Mouse (Mus musculus) limb, embryonic 12.5 days (tissue): ENCODE data around the gene Troap. TPM values are rescaled to one million over a fixed set of nuclear protein-coding genes. Genes with fewer than 3 reads are reported as not detected.

Source experiments
- ATAC-seq: fragments of 200-750 bp; cut with Nextera tagmentation; 2 replicates; pipeline ENCODE4 v1.8.0; 2017; ENCODE audit warnings: low read depth, moderate TSS enrichment; ENCODE audit not compliant: insufficient number of reproducible peaks, insufficient read depth, low FRiP score, low TSS enrichment
- H3K27ac ChIP-seq: fragments of 300-500 bp; sonication (generic); 2 replicates; pipeline ENCODE4 v1.5.1; 2016; ENCODE audit warnings: mild to moderate bottlenecking, moderate library complexity
- H3K27me3 ChIP-seq: fragments of 300-500 bp; sonication (generic); 2 replicates; pipeline ENCODE4 v1.6.1; 2016; ENCODE audit warnings: mild to moderate bottlenecking, moderate library complexity
- H3K36me3 ChIP-seq: fragments of 300-500 bp; sonication (generic); 2 replicates; pipeline ENCODE4 v1.6.1; 2016; ENCODE audit warnings: mild to moderate bottlenecking, moderate library complexity
- H3K4me1 ChIP-seq: fragments of 300-500 bp; sonication (generic); replicated peaks from 2 replicates; pipeline ENCODE4 v1.6.1; 2016
- H3K4me2 ChIP-seq: fragments of 300-500 bp; sonication (generic); 2 replicates; pipeline ENCODE4 v1.6.1; 2016; ENCODE audit warnings: mild to moderate bottlenecking, moderate library complexity
- H3K4me3 ChIP-seq: fragments of 300-500 bp; sonication (generic); replicated peaks from 2 replicates; pipeline ENCODE4 v1.5.1; 2016; ENCODE audit warnings: mild to moderate bottlenecking
- H3K9ac ChIP-seq: fragments of 300-500 bp; sonication (generic); replicated peaks from 2 replicates; pipeline ENCODE4 v1.6.1; 2016; ENCODE audit warnings: mild to moderate bottlenecking, moderate library complexity
- H3K9me3 ChIP-seq: fragments of 300-500 bp; sonication (generic); 2 replicates; pipeline ENCODE4 v1.6.1; 2016; ENCODE audit warnings: mild to moderate bottlenecking, moderate library complexity
- WGBS: fragments of 180-500 bp; shearing (Covaris S2); methylation state at CpG from one replicate; pipeline ENCODE4 v1.1.7; 2016; 5-methylcytosine and 5-hydroxymethylcytosine counted together
- polyA plus RNA-seq: library from polyadenylated mRNA; unstranded; fragments of >200 nt; fragmentation: Nextera tagmentation; extraction: Ambion mirVana; gene quantifications from 2 replicates; pipeline ENCODE4 v1.2.1, GENCODE M21; 2016

Gene Troap
- polyA plus RNA-seq, 1 experiment from 2014 or later, result 47.1 TPM

- H3K4me2 ChIP-seq, result peak within 1 kb of the TSS; percentile 50
- peak within 1 kb of the TSS; percentile 30 for H3K4me3 ChIP-seq
- 9% methylated on average over 60 of the region's 60 CpGs for WGBS
- H3K36me3 ChIP-seq, result peaks cover 11% of the 10 kb centered on the region
- H3K4me1 ChIP-seq, result peaks cover 14% of the 10 kb centered on the region
- peak within 1 kb of the TSS; percentile 35; the same call in 1 of the 2 replicates for H3K9ac ChIP-seq
- H3K9me3 ChIP-seq, result peaks cover 3% of the 10 kb centered on the region; the same call in 1 of the 2 replicates
- peaks cover 100% of the 10 kb centered on the region for H3K27me3 ChIP-seq
- H3K27ac ChIP-seq, result no peak within 1 kb of the TSS
- ATAC-seq, result no peak
Observed at GRCm38 (mm10) chr15:99087253-99088075, 13.1 kb downstream of the Troap start, which contains the start of gene C1ql4. C1ql4 (minus strand) TSS chr15:99087817.

GRCm38 (mm10) chr15:99088292-99088691 is 13.9 kb downstream of the Troap start:
- Histone ChIP-seq H3K9me3 (peaks cover 3% of the 10 kb centered on the region; the same call in 1 of the 2 replicates), H3K27ac (no peak overlapping the region), H3K9ac (peak overlapping the region; percentile 35; the same call in 1 of the 2 replicates), H3K4me3 (peak overlapping the region; percentile 30), H3K4me2 (peak overlapping the region; percentile 50), H3K4me1 (peaks cover 17% of the 10 kb centered on the region), H3K27me3 (peaks cover 100% of the 10 kb centered on the region), H3K36me3 (peaks cover 2% of the 10 kb centered on the region)
- 0% methylated on average over 26 of the region's 27 CpGs for WGBS
- ATAC-seq, result peak; percentile 52; the same call in 1 of the 2 replicates

GRCm38 (mm10) chr15:99089069-99089468 is 14.7 kb downstream of the Troap start:
- Histone ChIP-seq H3K4me2 (no peak overlapping the region), H3K27ac (no peak overlapping the region), H3K36me3 (no peaks in the 10 kb centered on the region), H3K9ac (no peak overlapping the region), H3K27me3 (peaks cover 100% of the 10 kb centered on the region), H3K9me3 (peaks cover 3% of the 10 kb centered on the region; the same call in 1 of the 2 replicates), H3K4me1 (peaks cover 20% of the 10 kb centered on the region), H3K4me3 (no peak overlapping the region)
- WGBS, result 7% methylated on average over 14 of the region's 14 CpGs
- no peak for ATAC-seq

GRCm38 (mm10) chr15:99092870-99093269 is 18.5 kb downstream of the Troap start, which contains the start of gene Dnajc22:
Dnajc22 (plus strand) TSS chr15:99093170.
- Histone ChIP-seq H3K4me1 (peaks cover 43% of the 10 kb centered on the region), H3K9me3 (no peaks in the 10 kb centered on the region), H3K36me3 (no peaks in the 10 kb centered on the region), H3K4me2 (peak within 1 kb of the TSS; percentile 77), H3K27me3 (peaks cover 98% of the 10 kb centered on the region), H3K4me3 (peak within 1 kb of the TSS; percentile 44), H3K27ac (no peak within 1 kb of the TSS), H3K9ac (peak within 1 kb of the TSS; percentile 51)
- WGBS, result 9% methylated on average over 8 of the region's 8 CpGs
- no peak for ATAC-seq

DNA sequence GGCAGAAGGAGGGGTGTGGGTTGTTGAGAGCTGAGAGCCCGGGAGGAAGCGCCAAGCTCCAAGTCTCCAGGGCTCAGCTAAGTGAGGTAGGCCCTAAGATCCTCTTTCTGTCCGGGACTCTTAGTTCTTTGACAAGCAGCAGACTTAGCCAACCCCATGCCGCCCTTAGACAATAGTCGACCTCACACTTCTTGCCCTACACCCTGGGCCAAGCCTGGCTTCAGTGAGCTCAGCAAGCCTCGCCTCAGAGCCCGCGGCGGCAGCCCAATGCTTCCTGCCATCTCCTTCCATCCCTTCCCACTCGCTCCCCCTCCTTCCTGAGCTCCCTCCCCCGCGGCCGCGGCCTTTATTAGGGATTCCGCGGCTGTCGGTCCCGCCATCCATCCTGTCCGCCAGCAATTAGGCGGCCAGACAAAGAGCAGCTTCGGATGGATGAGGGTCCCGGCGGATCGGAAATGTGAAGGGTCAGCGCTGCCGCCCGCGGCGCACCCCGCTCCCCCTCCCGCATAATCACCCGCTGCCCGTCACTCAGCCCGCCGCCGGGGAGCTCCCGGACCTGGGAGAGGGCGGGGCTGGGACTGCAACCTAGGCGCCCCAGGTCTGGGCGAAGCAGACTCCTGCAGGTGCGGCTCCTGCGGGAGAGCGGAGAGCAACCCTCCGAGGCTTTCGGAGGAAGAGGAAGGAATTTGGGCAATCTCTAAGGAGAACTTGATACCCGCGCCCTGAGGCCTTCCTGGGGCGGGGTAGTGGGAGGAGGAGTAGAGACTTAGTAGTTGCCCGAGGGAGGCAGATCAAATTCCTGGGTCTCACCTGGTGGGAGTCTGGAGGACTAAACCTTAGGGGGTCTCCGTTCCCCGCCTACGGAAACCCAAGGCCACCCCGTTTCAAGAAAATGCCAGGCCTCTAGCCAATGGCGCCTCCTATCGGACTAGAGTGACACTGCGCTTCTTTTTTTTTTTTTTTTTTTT is 19.2 kb downstream of the Troap start:
- no peaks in the 10 kb centered on the region for H3K9me3 ChIP-seq
- H3K9ac ChIP-seq, result peak overlapping the region; percentile 51
- under 1% methylated on average over 55 of the region's 56 CpGs for WGBS
- H3K4me3 ChIP-seq, result peak overlapping the region; percentile 44
- H3K4me2 ChIP-seq, result peak overlapping the region; percentile 77
- peaks cover 98% of the 10 kb centered on the region for H3K27me3 ChIP-seq
- no peak overlapping the region for H3K27ac ChIP-seq
- H3K36me3 ChIP-seq, result no peaks in the 10 kb centered on the region
- no peak; the same call in 1 of the 2 replicates for ATAC-seq
- peaks cover 45% of the 10 kb centered on the region for H3K4me1 ChIP-seq

DNA sequence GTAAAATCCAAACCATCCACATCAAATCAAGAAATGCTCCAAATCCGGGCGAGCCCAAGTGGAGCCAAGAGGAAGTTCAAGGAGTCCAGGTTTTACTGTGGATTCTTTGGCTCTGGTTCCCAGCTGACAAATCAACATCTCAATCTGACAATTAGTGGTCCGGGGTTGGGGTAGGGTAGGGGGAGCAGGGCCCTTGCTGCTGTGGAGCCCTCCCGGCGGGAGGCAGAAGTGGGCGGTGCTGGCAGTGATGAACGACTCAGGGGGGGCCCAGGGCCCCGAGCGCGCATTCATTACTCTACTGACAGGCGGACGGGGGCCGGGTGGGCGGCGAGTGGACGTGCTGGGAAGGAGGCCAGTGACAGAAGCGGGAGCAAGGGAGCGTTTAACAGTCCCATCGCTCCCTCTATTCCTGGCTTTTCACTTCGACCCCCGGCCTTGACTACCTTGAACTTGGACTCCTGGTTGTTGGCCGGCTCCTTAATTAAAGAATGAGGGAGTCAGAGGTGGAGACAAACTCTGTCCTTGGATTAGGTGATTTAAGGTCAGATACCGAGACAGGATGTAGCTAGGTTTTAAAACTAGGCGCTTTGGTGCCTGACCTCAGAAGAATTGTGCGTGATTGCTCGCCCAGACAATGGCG is 20.4 kb downstream of the Troap start:
- peaks cover 53% of the 10 kb centered on the region for H3K4me1 ChIP-seq
- ATAC-seq, result no peak
- H3K4me2 ChIP-seq, result peak overlapping the region; percentile 27
- H3K27me3 ChIP-seq, result peaks cover 98% of the 10 kb centered on the region
- H3K4me3 ChIP-seq, result 0 out of 2 replicates have a peak overlapping the region, but pooled peaks have one; percentile 7
- no peaks in the 10 kb centered on the region for H3K9me3 ChIP-seq
- no peak overlapping the region for H3K27ac ChIP-seq
- no peaks in the 10 kb centered on the region for H3K36me3 ChIP-seq
- under 1% methylated on average over 27 of the region's 27 CpGs for WGBS
- no peak overlapping the region for H3K9ac ChIP-seq

DNA sequence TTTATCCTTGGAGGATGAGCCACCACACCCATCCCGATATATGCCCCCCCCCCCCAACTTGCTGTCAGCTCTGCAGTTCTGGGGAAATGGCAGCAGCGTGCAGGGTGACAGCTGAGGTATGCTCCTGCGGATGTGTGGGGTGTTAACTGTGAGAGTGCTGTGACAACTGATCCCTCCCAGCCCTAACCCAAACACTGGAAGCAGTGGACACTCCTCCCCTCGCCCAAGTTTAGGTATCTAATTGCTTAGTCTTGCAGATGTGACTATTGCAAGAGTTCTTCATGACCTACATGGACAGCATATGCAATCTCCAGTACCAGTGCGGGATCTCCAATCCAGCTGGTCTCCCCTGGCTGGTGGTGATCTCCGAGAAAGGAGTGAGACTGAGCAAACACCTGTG is 21.0 kb downstream of the Troap start:
- Histone ChIP-seq H3K9me3 (no peaks in the 10 kb centered on the region), H3K27me3 (peaks cover 97% of the 10 kb centered on the region), H3K27ac (no peak overlapping the region), H3K4me1 (peaks cover 53% of the 10 kb centered on the region), H3K4me2 (no peak overlapping the region; the same call in 1 of the 2 replicates), H3K9ac (no peak overlapping the region), H3K36me3 (no peaks in the 10 kb centered on the region), H3K4me3 (0 out of 2 replicates have a peak overlapping the region, but pooled peaks have one; percentile 7)
- 3% methylated on average over 6 of the region's 6 CpGs for WGBS
- no peak for ATAC-seq

DNA sequence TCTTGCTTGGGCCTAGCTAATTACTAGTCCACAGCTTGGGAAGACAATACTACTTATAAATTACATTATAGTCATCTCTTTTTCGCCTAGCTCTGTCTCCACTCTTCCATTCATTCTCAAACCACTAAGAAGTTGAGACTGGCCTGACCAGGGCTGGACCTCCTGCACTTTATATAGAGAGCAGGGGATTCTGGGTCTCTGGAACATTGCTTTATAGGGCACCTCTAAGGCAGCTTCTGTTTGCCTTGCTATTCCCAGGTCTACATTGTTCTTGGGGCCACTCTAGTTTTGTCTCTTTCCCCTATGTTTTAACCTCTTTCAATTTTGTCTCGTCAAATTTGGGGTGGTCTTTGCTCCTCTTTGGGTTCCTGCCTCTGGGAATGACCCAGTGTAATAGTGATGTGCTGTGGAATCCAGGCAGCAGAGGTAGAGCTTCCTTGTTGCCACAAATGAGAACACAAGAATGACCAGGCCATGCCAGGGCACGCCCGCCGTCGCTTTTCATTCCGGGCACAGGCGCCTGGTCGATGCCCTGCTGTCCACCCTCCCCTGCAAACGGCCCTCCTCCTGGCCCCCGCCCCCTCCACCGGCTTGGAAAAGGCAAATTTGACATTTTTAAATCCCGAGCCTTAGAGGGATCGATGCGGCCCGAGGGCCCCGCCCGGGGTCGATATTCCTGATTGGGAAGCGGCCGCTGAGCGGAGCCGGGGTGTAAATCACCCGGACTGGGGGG is 21.9 kb downstream of the Troap start:
- H3K4me3 ChIP-seq, result peak overlapping the region; percentile 42
- peak overlapping the region; percentile 48; the same call in 1 of the 2 replicates for H3K9ac ChIP-seq
- H3K36me3 ChIP-seq, result no peaks in the 10 kb centered on the region
- 1% methylated on average over 24 of the region's 24 CpGs for WGBS
- no peak overlapping the region for H3K27ac ChIP-seq
- no peaks in the 10 kb centered on the region for H3K9me3 ChIP-seq
- peak overlapping the region; percentile 74 for H3K4me2 ChIP-seq
- no peak for ATAC-seq
- peaks cover 89% of the 10 kb centered on the region for H3K27me3 ChIP-seq
- H3K4me1 ChIP-seq, result peaks cover 53% of the 10 kb centered on the region

DNA sequence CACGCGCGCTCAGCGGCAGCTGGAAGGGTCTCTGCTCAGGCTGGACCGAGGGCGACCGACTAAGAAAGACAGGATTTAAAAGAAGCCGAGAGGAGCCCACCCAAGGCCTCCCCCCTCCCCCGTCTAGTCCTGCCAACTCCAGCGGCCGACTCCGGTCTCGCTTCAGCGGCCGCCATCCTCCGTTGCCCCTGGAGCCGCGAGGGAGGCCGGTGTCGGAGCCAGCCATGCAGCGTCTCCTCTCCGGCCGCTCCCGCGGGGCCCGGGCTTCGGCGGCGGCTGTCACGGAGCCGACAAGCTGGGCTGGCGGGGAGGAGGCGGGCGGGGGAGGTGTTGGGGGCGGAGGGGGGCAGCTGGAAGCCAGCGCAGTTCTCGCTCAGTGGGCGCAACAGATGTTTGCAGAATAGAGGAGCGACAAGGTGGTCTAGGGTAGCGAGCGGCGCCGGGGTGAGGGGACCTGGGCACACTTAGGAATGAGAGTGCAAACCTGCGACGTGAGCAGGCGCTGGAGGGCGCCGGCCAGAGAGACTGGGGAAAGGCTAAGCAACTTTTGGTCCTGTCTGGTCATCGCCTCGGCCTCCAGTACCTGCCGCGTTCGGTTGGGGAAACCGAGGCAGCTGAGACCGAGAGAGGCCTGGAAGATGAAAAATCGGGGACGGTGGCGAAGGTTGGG is 22.6 kb downstream of the Troap start:
- peaks cover 83% of the 10 kb centered on the region for H3K27me3 ChIP-seq
- H3K4me1 ChIP-seq, result peaks cover 53% of the 10 kb centered on the region
- ATAC-seq, result no peak
- no peak overlapping the region for H3K27ac ChIP-seq
- WGBS, result under 1% methylated on average over 54 of the region's 58 CpGs
- H3K4me3 ChIP-seq, result peak overlapping the region; percentile 42
- no peaks in the 10 kb centered on the region for H3K36me3 ChIP-seq
- no peaks in the 10 kb centered on the region for H3K9me3 ChIP-seq
- peak overlapping the region; percentile 48 for H3K9ac ChIP-seq
- peak overlapping the region; percentile 74 for H3K4me2 ChIP-seq
